Mouse (Mus musculus): ENCODE results near the gene Tmprss15. TPM values are rescaled to one million over a fixed set of nuclear protein-coding genes. Genes with fewer than 3 reads are reported as not detected.

Gene Tmprss15
- polyA plus RNA-seq, 1 experiment from 2014 or later: not detected

- no peaks in the 10 kb centered on the region for H3K27me3 ChIP-seq (ENCODE audit: control insufficient read depth, insufficient read depth, low read length)
- 0 out of 2 replicates have a peak, but pooled peaks cover 2% of the 10 kb centered on the region for H3K4me1 ChIP-seq (ENCODE audit: control insufficient read depth, insufficient read depth, low read length)
- H3K4me2 ChIP-seq (replicated peaks; ENCODE audit: low read depth, low read length): no peak overlapping the region
- ATAC-seq (ENCODE audit: insufficient number of reproducible peaks, insufficient read depth, low FRiP score, low read depth): no peak
- H3K27ac ChIP-seq (ENCODE audit: low read length): no peak overlapping the region
- H3K36me3 ChIP-seq (ENCODE audit: control insufficient read depth, insufficient read depth, low read length): no peaks in the 10 kb centered on the region
- H3K9ac ChIP-seq (replicated peaks; ENCODE audit: low read depth, low read length): no peak overlapping the region
- 95% methylated on average over 2 of the region's 2 CpGs for WGBS
- H3K4me3 ChIP-seq (ENCODE audit: low read depth, low read length): no peak overlapping the region
- no peaks in the 10 kb centered on the region for H3K9me3 ChIP-seq (ENCODE audit: control insufficient read depth, low read depth, low read length)
Observed at GRCm38 (mm10) chr16:78934298-78934697, 156.6 kb downstream of the Tmprss15 start.

GRCm38 (mm10) chr16:78931287-78932025 lies 159.4 kb downstream of the Tmprss15 start:
- no peaks in the 10 kb centered on the region for H3K36me3 ChIP-seq (ENCODE audit: control insufficient read depth, insufficient read depth, low read length)
- H3K9me3 ChIP-seq (ENCODE audit: control insufficient read depth, low read depth, low read length): no peaks in the 10 kb centered on the region
- H3K4me1 ChIP-seq (ENCODE audit: control insufficient read depth, insufficient read depth, low read length): 0 out of 2 replicates have a peak, but pooled peaks cover 2% of the 10 kb centered on the region
- 10% methylated on average over 16 of the region's 16 CpGs for WGBS
- ATAC-seq (ENCODE audit: insufficient number of reproducible peaks, insufficient read depth, low FRiP score, low read depth): no peak
- 0 out of 2 replicates have a peak overlapping the region, but pooled peaks have one; percentile 18 for H3K9ac ChIP-seq (replicated peaks; ENCODE audit: low read depth, low read length)
- H3K4me2 ChIP-seq (replicated peaks; ENCODE audit: low read depth, low read length): peak overlapping the region; percentile 79
- H3K4me3 ChIP-seq (ENCODE audit: low read depth, low read length): peak overlapping the region; percentile 34
- H3K27ac ChIP-seq (ENCODE audit: low read length): no peak overlapping the region
- H3K27me3 ChIP-seq (ENCODE audit: control insufficient read depth, insufficient read depth, low read length): no peaks in the 10 kb centered on the region

GRCm38 (mm10) chr16:78930382-78931286 lies 160.3 kb downstream of the Tmprss15 start, which contains the start of gene Chodl:
Gene Chodl (plus strand): TSS chr16:78930948.
- Histone ChIP-seq H3K4me2 (replicated peaks; ENCODE audit: low read depth, low read length) (peak within 1 kb of the TSS; percentile 79), H3K4me3 (ENCODE audit: low read depth, low read length) (peak within 1 kb of the TSS; percentile 34), H3K9ac (replicated peaks; ENCODE audit: low read depth, low read length) (0 out of 2 replicates have a peak within 1 kb of the TSS, but pooled peaks have one; percentile 18), H3K36me3 (ENCODE audit: control insufficient read depth, insufficient read depth, low read length) (no peaks in the 10 kb centered on the region), H3K27me3 (ENCODE audit: control insufficient read depth, insufficient read depth, low read length) (no peaks in the 10 kb centered on the region), H3K9me3 (ENCODE audit: control insufficient read depth, low read depth, low read length) (no peaks in the 10 kb centered on the region), H3K27ac (ENCODE audit: low read length) (no peak within 1 kb of the TSS), H3K4me1 (ENCODE audit: control insufficient read depth, insufficient read depth, low read length) (0 out of 2 replicates have a peak, but pooled peaks cover 2% of the 10 kb centered on the region)
- WGBS: 9% methylated on average over 19 of the region's 19 CpGs
- ATAC-seq (ENCODE audit: insufficient number of reproducible peaks, insufficient read depth, low FRiP score, low read depth): peak; percentile 72

GRCm38 (mm10) chr16:78922644-78923043 lies 168.3 kb downstream of the Tmprss15 start:
- 55% methylated on average over 5 of the region's 5 CpGs for WGBS
- H3K4me3 ChIP-seq (ENCODE audit: low read depth, low read length): no peak overlapping the region
- H3K4me1 ChIP-seq (ENCODE audit: control insufficient read depth, insufficient read depth, low read length): no peaks in the 10 kb centered on the region
- no peak overlapping the region for H3K4me2 ChIP-seq (replicated peaks; ENCODE audit: low read depth, low read length)
- no peak for ATAC-seq (ENCODE audit: insufficient number of reproducible peaks, insufficient read depth, low FRiP score, low read depth)
- no peaks in the 10 kb centered on the region for H3K27me3 ChIP-seq (ENCODE audit: control insufficient read depth, insufficient read depth, low read length)
- H3K27ac ChIP-seq (ENCODE audit: low read length): no peak overlapping the region
- no peaks in the 10 kb centered on the region for H3K9me3 ChIP-seq (ENCODE audit: control insufficient read depth, low read depth, low read length)
- no peak overlapping the region for H3K9ac ChIP-seq (replicated peaks; ENCODE audit: low read depth, low read length)
- no peaks in the 10 kb centered on the region for H3K36me3 ChIP-seq (ENCODE audit: control insufficient read depth, insufficient read depth, low read length)

Other genes with a start within 250 kb of the Tmprss15 start
- gene Chodl, start 160.1 kb downstream of the Tmprss15 start, polyA plus RNA-seq (2014; fragmentation: Nextera tagmentation; extraction: Ambion mirVana): 21.4 and 23.9 TPM in 2 replicates

Data from stomach, embryonic 14.5 days (tissue).